Mouse (Mus musculus) cerebral cortex, adult 2 months (tissue): Measurements from ENCODE around the gene Mdfic.

Experiments
- WGBS: fragments of 180-500 bp; shearing (Covaris S2); methylation state at CpG from one replicate; pipeline ENCODE4 v1.1.7; 2018; 5-methylcytosine and 5-hydroxymethylcytosine counted together

Gene Mdfic

GRCm38 (mm10) chr6:15742591-15743149, 22.2 kb downstream of the Mdfic start:
- WGBS = 91% methylated on average over 6 of the region's 6 CpGs

GRCm38 (mm10) chr6:15743291-15743792, 22.9 kb downstream of the Mdfic start:
- 43% methylated on average over 8 of the region's 8 CpGs for WGBS

- 73% methylated on average over 6 of the region's 6 CpGs for WGBS
These were observed 23.3 kb downstream of the Mdfic start for GRCm38 (mm10) chr6:15743793-15744192.

- WGBS = 47% methylated on average over 6 of the region's 6 CpGs
These were observed 24.9 kb downstream of the Mdfic start for GRCm38 (mm10) chr6:15745313-15745712.

GRCm38 (mm10) chr6:15745891-15746290, 25.4 kb downstream of the Mdfic start:
- WGBS = 59% methylated on average over 5 of the region's 5 CpGs

GRCm38 (mm10) chr6:15747396-15748155, 27.1 kb downstream of the Mdfic start:
- 96% methylated on average over 5 of the region's 5 CpGs for WGBS

GRCm38 (mm10) chr6:15748236-15748635, 27.8 kb downstream of the Mdfic start:
- WGBS = 94% methylated on average over 1 of the region's 1 CpGs

GRCm38 (mm10) chr6:15748943-15749342, 28.5 kb downstream of the Mdfic start:
- WGBS = 99% methylated on average over 2 of the region's 2 CpGs

- 74% methylated on average over 5 of the region's 5 CpGs for WGBS
These were observed 29.6 kb downstream of the Mdfic start for GRCm38 (mm10) chr6:15750101-15750500.

GRCm38 (mm10) chr6:15751375-15751774, 30.9 kb downstream of the Mdfic start:
- 98% methylated on average over 2 of the region's 2 CpGs for WGBS

- WGBS = 98% methylated on average over 5 of the region's 5 CpGs
These were observed 31.7 kb downstream of the Mdfic start for GRCm38 (mm10) chr6:15752160-15752559.

GRCm38 (mm10) chr6:15758394-15758793, 37.9 kb downstream of the Mdfic start:
- WGBS = 61% methylated on average over 3 of the region's 3 CpGs

- 83% methylated on average over 6 of the region's 6 CpGs for WGBS
These were observed 40.3 kb downstream of the Mdfic start for GRCm38 (mm10) chr6:15760750-15761149.

- 88% methylated on average over 7 of the region's 7 CpGs for WGBS
These were observed 43.6 kb downstream of the Mdfic start for GRCm38 (mm10) chr6:15764039-15764438.

GRCm38 (mm10) chr6:15767460-15767859, 47.0 kb downstream of the Mdfic start:
- 67% methylated on average over 6 of the region's 6 CpGs for WGBS

- 62% methylated on average over 8 of the region's 8 CpGs for WGBS
These were observed 49.7 kb downstream of the Mdfic start for GRCm38 (mm10) chr6:15770128-15770527.

GRCm38 (mm10) chr6:15777070-15777469, 56.6 kb downstream of the Mdfic start:
- WGBS = 72% methylated on average over 3 of the region's 3 CpGs

GRCm38 (mm10) chr6:15780688-15781087, 60.2 kb downstream of the Mdfic start:
- 67% methylated on average over 2 of the region's 2 CpGs for WGBS

- WGBS = 32% methylated on average over 16 of the region's 16 CpGs
These were observed 69.4 kb downstream of the Mdfic start for GRCm38 (mm10) chr6:15789523-15790500.

- 57% methylated on average over 12 of the region's 12 CpGs for WGBS
These were observed 72.5 kb downstream of the Mdfic start for GRCm38 (mm10) chr6:15792680-15793601.
